Mouse (Mus musculus): ENCODE data around the gene Nfam1.

DNA sequence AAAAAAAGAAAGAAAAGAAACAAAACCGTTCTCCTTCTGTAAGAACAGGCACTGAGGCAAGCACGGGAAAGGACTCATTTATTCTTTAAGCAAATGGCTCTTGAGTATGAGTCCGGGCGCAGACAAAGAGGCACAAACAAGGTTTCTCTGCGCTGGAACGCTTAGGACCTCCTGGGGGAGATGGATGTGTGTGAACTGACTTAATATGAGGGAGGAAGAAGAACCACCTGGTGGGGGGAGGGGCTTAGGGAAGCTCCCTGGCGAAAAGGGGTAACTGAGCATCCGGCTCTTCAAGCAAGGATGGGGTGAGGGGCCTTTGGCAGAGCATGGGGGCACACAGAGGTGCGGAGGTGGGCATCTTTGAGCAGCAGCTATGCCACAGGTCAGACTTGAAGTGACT lies 40.2 kb downstream of the Nfam1 start:
- no peak for TF ChIP-seq CTCF (IDR thresholded peaks at IDR 0.05; ENCODE audit: low read depth)
- no peak for TF ChIP-seq EP300 (optimal IDR thresholded peaks at IDR 0.05)

Data from stomach, postnatal 0 days (tissue).